Mouse (Mus musculus): ENCODE measurements around the gene Sec1. TPM values are rescaled to one million over a fixed set of nuclear protein-coding genes. Genes with fewer than 3 reads are reported as not detected.

The Sec1 gene
- total and polyA plus RNA-seq, 2 experiments from 2014 or later = 0.33 to 1.3 TPM

DNA sequence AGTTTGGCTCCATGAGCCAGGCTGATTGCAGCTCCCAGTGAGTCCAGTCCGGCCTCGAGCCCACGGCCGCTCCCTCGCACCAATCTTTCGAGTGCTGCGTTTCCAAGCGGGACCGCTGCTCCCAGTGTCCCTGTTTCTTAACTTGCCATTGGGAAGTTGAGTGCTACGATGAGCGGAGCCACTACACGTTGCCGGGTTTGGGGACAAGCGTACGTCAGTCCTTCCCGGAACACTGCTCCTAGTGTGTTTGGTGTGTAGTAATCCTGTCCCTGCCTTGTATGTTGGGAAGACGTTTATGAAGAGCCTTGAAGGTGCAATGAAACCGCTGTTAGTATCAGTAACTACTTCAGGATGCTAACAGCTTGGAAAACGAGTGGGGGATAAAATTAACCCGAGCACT lies 24.1 kb upstream of the Sec1 start:
- Histone ChIP-seq H3K9ac (replicated peaks; ENCODE audit: low read depth, low read length) (peak overlapping the region; percentile 90), H3K4me3 (ENCODE audit: low read depth, low read length) (peak overlapping the region; percentile 82), H3K9me3 (replicated peaks; ENCODE audit: control insufficient read depth, low read length) (no peaks in the 10 kb centered on the region), H3K27ac (ENCODE audit: low read depth) (peak overlapping the region; percentile 90), H3K36me3 (replicated peaks; ENCODE audit: control insufficient read depth, insufficient read depth, low read length) (peaks cover 31% of the 10 kb centered on the region), H3K4me1 (ENCODE audit: control insufficient read depth, insufficient read depth) (peaks cover 35% of the 10 kb centered on the region), H3K27me3 (ENCODE audit: control insufficient read depth, insufficient read depth, low read length) (no peaks in the 10 kb centered on the region), H3K4me2 (ENCODE audit: low read depth, low read length) (peak overlapping the region; percentile 68)
- TF ChIP-seq EP300 (IDR thresholded peaks at IDR 0.05; ENCODE audit: low read depth) (no peak), CTCF (IDR thresholded peaks at IDR 0.05; ENCODE audit: low read depth) (no peak)
- DNase-seq (ENCODE audit: low spot score) = peak; percentile 33
- WGBS = under 1% methylated on average over 20 of the region's 20 CpGs
- ATAC-seq (ENCODE audit: insufficient read depth, low read depth) = no peak

DNA sequence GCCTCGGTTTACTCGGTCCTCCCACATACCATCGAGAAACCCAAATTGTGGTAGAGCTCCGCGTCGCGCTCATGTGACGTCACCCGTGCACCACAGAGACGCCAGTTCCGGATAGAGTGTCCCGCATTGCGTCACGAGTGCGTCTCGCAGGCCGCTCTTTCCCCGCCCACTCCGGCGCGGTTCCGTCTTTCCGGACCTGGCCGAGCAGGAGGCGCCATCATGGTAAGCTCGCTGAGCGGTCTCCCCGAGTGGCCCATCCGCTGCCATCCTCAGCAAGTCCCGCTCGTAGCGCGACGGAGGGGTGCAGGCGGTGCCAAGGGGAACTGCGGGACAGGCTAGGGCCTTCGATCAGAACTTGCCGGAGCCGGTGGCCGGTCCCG lies 23.7 kb upstream of the Sec1 start, which contains the start of gene Sphk2:
Gene Sphk2, minus strand, starts transcription at position 85 of the 380 bp plus-strand sequence.
- under 1% methylated on average over 41 of the region's 41 CpGs for WGBS
- H3K27me3 ChIP-seq (ENCODE audit: control insufficient read depth, insufficient read depth, low read length) = no peaks in the 10 kb centered on the region
- H3K4me3 ChIP-seq (ENCODE audit: low read depth, low read length) = peak within 1 kb of the TSS; percentile 82
- no peaks in the 10 kb centered on the region for H3K9me3 ChIP-seq (replicated peaks; ENCODE audit: control insufficient read depth, low read length)
- H3K27ac ChIP-seq (ENCODE audit: low read depth) = peak within 1 kb of the TSS; percentile 90
- peaks cover 32% of the 10 kb centered on the region for H3K36me3 ChIP-seq (replicated peaks; ENCODE audit: control insufficient read depth, insufficient read depth, low read length)
- DNase-seq (ENCODE audit: low spot score) = peak; percentile 99
- peak; percentile 81 for ATAC-seq (ENCODE audit: insufficient read depth, low read depth)
- H3K4me1 ChIP-seq (ENCODE audit: control insufficient read depth, insufficient read depth) = peaks cover 35% of the 10 kb centered on the region
- peak within 1 kb of the TSS; percentile 90 for H3K9ac ChIP-seq (replicated peaks; ENCODE audit: low read depth, low read length)
- peak within 1 kb of the TSS; percentile 76 for H3K4me2 ChIP-seq (ENCODE audit: low read depth, low read length)
- TF ChIP-seq EP300 (IDR thresholded peaks at IDR 0.05; ENCODE audit: low read depth) = peak; percentile 92; the same call in 1 of the 2 replicates
- peak; percentile 10; the same call in 1 of the 2 replicates for TF ChIP-seq CTCF (IDR thresholded peaks at IDR 0.05; ENCODE audit: low read depth)

DNA sequence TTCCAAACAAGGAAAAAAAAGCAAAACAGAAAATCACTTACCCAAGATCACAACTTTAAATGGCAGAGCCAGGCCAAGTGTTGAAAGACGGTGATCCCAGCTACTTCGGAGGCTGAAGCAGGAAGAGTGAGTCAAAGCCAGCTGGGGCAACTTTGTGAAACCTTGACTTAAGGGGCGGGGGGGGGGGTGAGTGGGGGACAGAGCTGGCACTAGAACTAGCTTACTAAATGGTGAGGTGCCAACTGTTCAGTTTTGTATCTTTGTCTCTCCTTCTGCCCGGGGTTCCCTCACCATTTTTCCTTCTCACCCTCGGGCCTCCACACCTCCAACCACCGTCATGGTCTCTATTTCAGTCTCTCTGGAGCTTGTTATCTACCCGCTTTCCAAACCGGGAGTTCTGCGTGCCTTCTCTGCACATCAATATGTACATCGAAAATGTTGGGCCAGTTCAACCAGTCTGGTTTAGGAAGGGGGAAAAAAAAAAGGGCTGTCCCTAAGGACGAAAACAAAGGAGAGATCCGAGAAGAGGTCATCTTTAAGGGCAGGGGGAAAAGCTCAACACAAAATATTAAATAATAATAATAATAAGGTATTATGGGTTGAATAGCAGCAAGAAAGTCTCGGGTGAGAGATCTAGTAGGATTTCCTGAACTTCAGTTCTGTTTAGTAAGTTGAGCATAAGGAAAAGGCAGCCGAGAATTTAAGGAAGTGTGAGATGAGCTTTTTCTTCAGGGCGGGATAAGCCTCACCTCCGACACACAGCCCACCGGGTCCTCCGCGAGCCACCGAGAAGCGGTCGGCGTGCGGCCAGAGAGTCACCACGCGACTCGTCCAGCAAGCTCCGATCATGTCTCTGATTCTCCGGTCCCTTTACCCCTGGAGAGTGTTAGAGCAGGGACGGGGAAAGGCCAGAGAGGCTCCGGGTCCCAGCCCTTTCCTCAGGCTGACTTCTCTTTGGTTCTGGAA lies 23.0 kb upstream of the Sec1 start:
- no peak for TF ChIP-seq CTCF (IDR thresholded peaks at IDR 0.05; ENCODE audit: low read depth)
- no peak for TF ChIP-seq EP300 (IDR thresholded peaks at IDR 0.05; ENCODE audit: low read depth)
- peak overlapping the region; percentile 76 for H3K4me2 ChIP-seq (ENCODE audit: low read depth, low read length)
- DNase-seq (ENCODE audit: low spot score) (peak; percentile 65), ATAC-seq (ENCODE audit: insufficient read depth, low read depth) (peak; percentile 28; the same call in 1 of the 2 replicates)
- no peaks in the 10 kb centered on the region for H3K9me3 ChIP-seq (replicated peaks; ENCODE audit: control insufficient read depth, low read length)
- peak overlapping the region; percentile 90 for H3K27ac ChIP-seq (ENCODE audit: low read depth)
- H3K27me3 ChIP-seq (ENCODE audit: control insufficient read depth, insufficient read depth, low read length) = no peaks in the 10 kb centered on the region
- peaks cover 35% of the 10 kb centered on the region for H3K4me1 ChIP-seq (ENCODE audit: control insufficient read depth, insufficient read depth)
- peak overlapping the region; percentile 82 for H3K4me3 ChIP-seq (ENCODE audit: low read depth, low read length)
- peaks cover 39% of the 10 kb centered on the region for H3K36me3 ChIP-seq (replicated peaks; ENCODE audit: control insufficient read depth, insufficient read depth, low read length)
- WGBS = 6% methylated on average over 31 of the region's 31 CpGs
- peak overlapping the region; percentile 80 for H3K9ac ChIP-seq (replicated peaks; ENCODE audit: low read depth, low read length)

DNA sequence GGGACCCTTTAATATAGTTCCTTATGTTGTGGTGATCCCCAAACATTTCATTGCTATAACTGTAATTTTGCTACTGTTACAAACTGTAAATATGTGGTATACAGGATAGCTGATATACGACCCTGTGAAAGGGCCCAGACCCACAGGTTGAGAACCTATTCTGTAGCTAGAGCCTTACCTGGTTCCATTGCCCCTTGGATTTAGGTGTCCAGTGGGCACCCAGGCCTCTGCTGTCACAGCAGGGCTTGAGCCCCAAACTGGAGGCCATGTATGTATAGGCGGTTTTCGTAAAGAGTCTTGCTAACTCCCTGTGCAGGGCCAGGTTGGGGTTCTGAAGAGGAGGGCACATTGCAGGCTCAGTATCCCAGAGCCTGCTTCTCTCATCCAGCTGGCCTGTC lies 22.3 kb upstream of the Sec1 start:
- no peak for ATAC-seq (ENCODE audit: insufficient read depth, low read depth)
- H3K27me3 ChIP-seq (ENCODE audit: control insufficient read depth, insufficient read depth, low read length) = no peaks in the 10 kb centered on the region
- TF ChIP-seq EP300 (IDR thresholded peaks at IDR 0.05; ENCODE audit: low read depth) (no peak), CTCF (IDR thresholded peaks at IDR 0.05; ENCODE audit: low read depth) (no peak)
- H3K4me3 ChIP-seq (ENCODE audit: low read depth, low read length) = peak overlapping the region; percentile 82; the same call in 1 of the 2 replicates
- 80% methylated on average over 3 of the region's 3 CpGs for WGBS
- no peak overlapping the region for H3K9ac ChIP-seq (replicated peaks; ENCODE audit: low read depth, low read length)
- no peak for DNase-seq (ENCODE audit: low spot score)
- H3K36me3 ChIP-seq (replicated peaks; ENCODE audit: control insufficient read depth, insufficient read depth, low read length) = peaks cover 42% of the 10 kb centered on the region
- no peaks in the 10 kb centered on the region for H3K9me3 ChIP-seq (replicated peaks; ENCODE audit: control insufficient read depth, low read length)
- no peak overlapping the region for H3K27ac ChIP-seq (ENCODE audit: low read depth)
- peak overlapping the region; percentile 76 for H3K4me2 ChIP-seq (ENCODE audit: low read depth, low read length)
- H3K4me1 ChIP-seq (ENCODE audit: control insufficient read depth, insufficient read depth) = peaks cover 35% of the 10 kb centered on the region

DNA sequence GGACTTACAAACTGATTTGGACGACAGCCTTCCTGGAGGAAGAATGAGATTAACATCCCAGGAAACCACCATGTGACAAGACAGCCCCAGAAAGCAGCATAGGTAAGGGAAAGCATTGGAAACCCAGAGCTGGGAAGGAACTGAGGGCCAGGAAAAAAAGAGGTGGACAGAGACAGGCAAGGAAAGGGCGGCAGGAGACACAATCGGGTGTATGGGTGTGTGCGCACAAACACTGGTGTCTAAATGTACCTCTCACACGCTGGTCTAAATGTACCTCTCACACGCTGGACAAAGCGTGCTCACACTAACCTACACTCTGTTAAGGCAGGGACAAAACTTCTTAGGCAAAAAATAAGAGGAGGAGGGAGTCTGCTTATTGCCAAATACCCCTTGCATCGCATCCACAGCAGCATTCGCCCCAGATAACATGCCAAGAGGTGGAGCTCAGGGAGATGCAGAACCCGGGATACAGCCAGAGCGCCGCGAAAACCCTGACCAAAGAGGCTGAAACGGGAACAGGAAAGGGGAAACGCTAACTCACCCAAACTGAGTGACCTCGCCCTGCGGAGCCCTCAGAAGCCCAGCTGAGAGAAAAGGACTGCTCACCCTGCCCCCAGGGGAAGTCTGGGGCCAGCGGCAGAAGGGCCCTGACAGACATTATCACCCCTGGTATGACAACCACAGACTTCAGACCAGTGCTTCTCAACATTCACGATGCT lies 21.7 kb upstream of the Sec1 start:
- no peak for ATAC-seq (ENCODE audit: insufficient read depth, low read depth)
- Histone ChIP-seq H3K4me2 (ENCODE audit: low read depth, low read length) (peak overlapping the region; percentile 76), H3K9ac (replicated peaks; ENCODE audit: low read depth, low read length) (no peak overlapping the region), H3K27ac (ENCODE audit: low read depth) (peak overlapping the region; percentile 64), H3K36me3 (replicated peaks; ENCODE audit: control insufficient read depth, insufficient read depth, low read length) (peaks cover 44% of the 10 kb centered on the region), H3K4me3 (ENCODE audit: low read depth, low read length) (peak overlapping the region; percentile 57), H3K27me3 (ENCODE audit: control insufficient read depth, insufficient read depth, low read length) (no peaks in the 10 kb centered on the region), H3K4me1 (ENCODE audit: control insufficient read depth, insufficient read depth) (peaks cover 35% of the 10 kb centered on the region), H3K9me3 (replicated peaks; ENCODE audit: control insufficient read depth, low read length) (no peaks in the 10 kb centered on the region)
- no peak for DNase-seq (ENCODE audit: low spot score)
- 77% methylated on average over 19 of the region's 19 CpGs for WGBS
- TF ChIP-seq EP300 (IDR thresholded peaks at IDR 0.05; ENCODE audit: low read depth) = no peak
- TF ChIP-seq CTCF (IDR thresholded peaks at IDR 0.05; ENCODE audit: low read depth) = no peak
